Mouse (Mus musculus): Measurements from ENCODE around the gene Med12l. TPM values are rescaled to one million over a fixed set of nuclear protein-coding genes. Genes with fewer than 3 reads are reported as not detected.

The Med12l gene
- total and polyA plus RNA-seq, 3 experiments: 0.16 TPM; not detected in 2

DNA sequence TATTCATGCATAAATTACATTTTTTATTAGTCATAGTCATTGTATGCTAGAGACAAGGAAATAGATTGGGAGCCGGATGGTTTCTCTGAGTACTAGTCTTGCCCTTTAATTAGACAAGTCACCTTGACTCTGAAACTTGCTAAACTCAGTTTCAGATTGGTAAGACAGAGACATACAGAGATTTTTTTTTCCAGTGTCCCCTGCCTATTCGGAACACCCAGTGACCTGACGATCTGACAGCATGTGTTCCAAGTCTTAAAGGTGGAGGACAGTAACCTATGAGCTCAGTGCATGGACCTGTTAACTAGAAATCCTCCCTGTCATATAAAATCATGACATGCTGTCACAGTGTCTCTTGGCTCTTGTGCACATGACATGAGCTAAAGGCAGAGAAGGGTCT, 123.9 kb downstream of the Med12l start:
- no peak for TF ChIP-seq CTCF (IDR thresholded peaks at IDR 0.05; ENCODE audit: low read depth, low read length)
- no peak for TF ChIP-seq GATA1 (IDR thresholded peaks at IDR 0.05; ENCODE audit: borderline replicate concordance, low read length)
- no peak for ATAC-seq (ENCODE audit: extremely low read depth, insufficient number of reproducible peaks, low FRiP score, poor library complexity, severe bottlenecking)
- DNase-seq (ENCODE audit: low spot score): no peak
- H3K4me1 ChIP-seq (ENCODE audit: insufficient read depth, low read depth, low read length): no peaks in the 10 kb centered on the region
- no peaks in the 10 kb centered on the region for H3K9me3 ChIP-seq (replicated peaks)
- no peaks in the 10 kb centered on the region for H3K36me3 ChIP-seq (replicated peaks)
- H3K27me3 ChIP-seq (ENCODE audit: insufficient read depth, low read length): no peaks in the 10 kb centered on the region
- H3K4me3 ChIP-seq (ENCODE audit: low read depth, low read length): no peak overlapping the region

DNA sequence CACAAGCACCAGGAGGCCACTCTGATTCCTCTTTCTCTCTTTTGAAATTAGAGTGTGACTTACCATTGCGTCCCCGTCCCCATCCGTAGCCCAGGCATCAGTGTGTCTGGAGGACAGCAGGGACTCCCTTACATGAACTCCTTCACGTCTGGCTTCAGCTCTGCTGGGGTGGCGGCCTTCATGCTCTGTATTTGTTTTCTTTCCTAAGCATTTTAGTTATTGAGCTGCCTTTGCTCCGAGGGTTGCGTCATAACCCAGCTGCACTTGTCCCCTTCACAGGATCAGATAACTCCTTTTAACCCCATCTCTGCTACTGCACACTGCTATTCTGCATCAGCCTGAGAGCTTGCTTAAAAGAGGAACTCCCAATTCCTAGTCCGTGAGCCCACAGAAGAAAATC, 124.8 kb downstream of the Med12l start:
- H3K4me1 ChIP-seq (ENCODE audit: insufficient read depth, low read depth, low read length): no peaks in the 10 kb centered on the region
- no peak for ATAC-seq (ENCODE audit: extremely low read depth, insufficient number of reproducible peaks, low FRiP score, poor library complexity, severe bottlenecking)
- no peaks in the 10 kb centered on the region for H3K27me3 ChIP-seq (ENCODE audit: insufficient read depth, low read length)
- no peaks in the 10 kb centered on the region for H3K36me3 ChIP-seq (replicated peaks)
- TF ChIP-seq GATA2 (IDR thresholded peaks at IDR 0.05; ENCODE audit: borderline replicate concordance, low read depth, low read length) (no peak), TAL1 (conservative IDR thresholded peaks at IDR 0.05; ENCODE audit: low read depth, low read length) (no peak), GATA1 (IDR thresholded peaks at IDR 0.05; ENCODE audit: borderline replicate concordance, low read length) (no peak), POLR2AphosphoS5 (IDR thresholded peaks at IDR 0.05; ENCODE audit: insufficient replicate concordance, low read depth, low read length) (no peak), CTCF (IDR thresholded peaks at IDR 0.05; ENCODE audit: low read depth, low read length) (no peak)
- no peaks in the 10 kb centered on the region for H3K9me3 ChIP-seq (replicated peaks)
- DNase-seq (ENCODE audit: low spot score): no peak
- H3K4me3 ChIP-seq (ENCODE audit: low read depth, low read length): no peak overlapping the region

DNA sequence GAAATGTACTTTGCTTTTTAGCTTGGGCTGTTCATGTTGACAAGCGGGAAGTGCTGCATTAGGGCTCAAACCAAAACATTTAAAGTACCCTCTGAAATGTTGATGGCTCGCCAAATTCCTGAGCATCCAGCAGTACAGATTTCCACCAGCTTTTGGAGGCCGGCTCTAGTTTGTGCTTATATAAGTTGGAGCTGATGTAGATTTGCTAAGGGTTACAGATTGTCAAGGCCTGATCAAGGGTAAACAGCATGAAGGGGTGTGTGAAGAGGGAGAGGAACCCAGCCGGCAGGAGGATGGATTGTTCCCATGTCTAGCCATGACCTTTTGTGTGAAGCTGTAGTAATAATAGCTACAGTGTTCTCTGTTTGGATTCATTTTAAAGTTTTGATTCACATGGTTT, 125.5 kb downstream of the Med12l start:
- no peak overlapping the region for H3K4me3 ChIP-seq (ENCODE audit: low read depth, low read length)
- no peaks in the 10 kb centered on the region for H3K9me3 ChIP-seq (replicated peaks)
- H3K4me1 ChIP-seq (ENCODE audit: insufficient read depth, low read depth, low read length): no peaks in the 10 kb centered on the region
- no peak for ATAC-seq (ENCODE audit: extremely low read depth, insufficient number of reproducible peaks, low FRiP score, poor library complexity, severe bottlenecking)
- no peak for TF ChIP-seq CTCF (IDR thresholded peaks at IDR 0.05; ENCODE audit: low read depth, low read length)
- TF ChIP-seq GATA2 (IDR thresholded peaks at IDR 0.05; ENCODE audit: borderline replicate concordance, low read depth, low read length): no peak
- TF ChIP-seq TAL1 (conservative IDR thresholded peaks at IDR 0.05; ENCODE audit: low read depth, low read length): no peak
- no peak for TF ChIP-seq POLR2AphosphoS5 (IDR thresholded peaks at IDR 0.05; ENCODE audit: insufficient replicate concordance, low read depth, low read length)
- no peak for TF ChIP-seq GATA1 (IDR thresholded peaks at IDR 0.05; ENCODE audit: borderline replicate concordance, low read length)
- DNase-seq (ENCODE audit: low spot score): no peak
- no peaks in the 10 kb centered on the region for H3K36me3 ChIP-seq (replicated peaks)
- no peaks in the 10 kb centered on the region for H3K27me3 ChIP-seq (ENCODE audit: insufficient read depth, low read length)

DNA sequence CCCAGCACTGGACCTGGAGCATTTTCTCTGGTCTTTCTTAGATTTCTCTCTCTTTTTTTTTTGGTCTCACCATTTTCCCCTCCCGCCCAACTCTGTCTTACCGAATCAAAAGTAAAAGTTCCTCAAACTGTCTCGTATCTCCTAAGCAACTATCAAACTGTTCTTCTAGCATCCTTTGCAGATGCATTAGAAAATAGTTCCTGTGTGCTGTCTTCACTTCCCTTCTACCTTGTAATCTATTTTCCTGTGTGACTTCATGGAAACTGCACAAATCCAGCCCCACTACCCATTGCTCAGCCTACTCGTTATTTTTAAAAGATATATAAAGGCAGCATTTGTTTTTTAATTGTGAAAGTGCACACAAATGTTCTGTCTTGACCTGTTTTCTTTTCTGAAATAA, 126.3 kb downstream of the Med12l start:
- ATAC-seq (ENCODE audit: extremely low read depth, insufficient number of reproducible peaks, low FRiP score, poor library complexity, severe bottlenecking) (no peak), DNase-seq (ENCODE audit: low spot score) (no peak)
- H3K4me1 ChIP-seq (ENCODE audit: insufficient read depth, low read depth, low read length): no peaks in the 10 kb centered on the region
- no peak overlapping the region for H3K4me3 ChIP-seq (ENCODE audit: low read depth, low read length)
- TF ChIP-seq CTCF (IDR thresholded peaks at IDR 0.05; ENCODE audit: low read depth, low read length) (no peak), POLR2AphosphoS5 (IDR thresholded peaks at IDR 0.05; ENCODE audit: insufficient replicate concordance, low read depth, low read length) (no peak), GATA1 (IDR thresholded peaks at IDR 0.05; ENCODE audit: borderline replicate concordance, low read length) (no peak), GATA2 (IDR thresholded peaks at IDR 0.05; ENCODE audit: borderline replicate concordance, low read depth, low read length) (no peak)
- H3K36me3 ChIP-seq (replicated peaks): no peaks in the 10 kb centered on the region
- H3K27me3 ChIP-seq (ENCODE audit: insufficient read depth, low read length): no peaks in the 10 kb centered on the region
- no peaks in the 10 kb centered on the region for H3K9me3 ChIP-seq (replicated peaks)

DNA sequence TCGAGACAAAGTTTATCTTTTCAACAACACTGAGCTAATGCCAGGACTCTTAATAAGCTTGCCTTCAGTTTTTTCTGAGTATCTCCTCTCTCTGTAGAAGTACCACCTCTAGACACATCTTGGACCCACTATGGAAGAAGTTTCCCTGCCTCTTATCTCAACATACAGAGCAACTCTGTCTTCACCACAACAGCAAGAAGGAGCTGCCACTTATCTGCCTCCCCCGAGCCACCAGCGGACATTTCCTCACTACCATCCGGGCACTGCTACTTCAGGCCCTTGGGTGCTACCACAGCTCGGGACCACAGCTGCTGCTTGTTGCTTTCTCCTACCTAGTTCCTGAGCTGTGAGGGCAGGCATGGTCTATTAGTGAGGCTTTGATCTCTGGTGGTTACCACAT, 127.6 kb downstream of the Med12l start:
- no peak for ATAC-seq (ENCODE audit: extremely low read depth, insufficient number of reproducible peaks, low FRiP score, poor library complexity, severe bottlenecking)
- H3K9me3 ChIP-seq (replicated peaks): no peaks in the 10 kb centered on the region
- TF ChIP-seq POLR2AphosphoS5 (IDR thresholded peaks at IDR 0.05; ENCODE audit: insufficient replicate concordance, low read depth, low read length) (no peak), GATA2 (IDR thresholded peaks at IDR 0.05; ENCODE audit: borderline replicate concordance, low read depth, low read length) (no peak), GATA1 (IDR thresholded peaks at IDR 0.05; ENCODE audit: borderline replicate concordance, low read length) (no peak), TAL1 (conservative IDR thresholded peaks at IDR 0.05; ENCODE audit: low read depth, low read length) (no peak), CTCF (IDR thresholded peaks at IDR 0.05; ENCODE audit: low read depth, low read length) (no peak)
- no peak overlapping the region for H3K4me3 ChIP-seq (ENCODE audit: low read depth, low read length)
- no peaks in the 10 kb centered on the region for H3K27me3 ChIP-seq (ENCODE audit: insufficient read depth, low read length)
- no peak for DNase-seq (ENCODE audit: low spot score)
- H3K36me3 ChIP-seq (replicated peaks): no peaks in the 10 kb centered on the region
- H3K4me1 ChIP-seq (ENCODE audit: insufficient read depth, low read depth, low read length): no peaks in the 10 kb centered on the region

DNA sequence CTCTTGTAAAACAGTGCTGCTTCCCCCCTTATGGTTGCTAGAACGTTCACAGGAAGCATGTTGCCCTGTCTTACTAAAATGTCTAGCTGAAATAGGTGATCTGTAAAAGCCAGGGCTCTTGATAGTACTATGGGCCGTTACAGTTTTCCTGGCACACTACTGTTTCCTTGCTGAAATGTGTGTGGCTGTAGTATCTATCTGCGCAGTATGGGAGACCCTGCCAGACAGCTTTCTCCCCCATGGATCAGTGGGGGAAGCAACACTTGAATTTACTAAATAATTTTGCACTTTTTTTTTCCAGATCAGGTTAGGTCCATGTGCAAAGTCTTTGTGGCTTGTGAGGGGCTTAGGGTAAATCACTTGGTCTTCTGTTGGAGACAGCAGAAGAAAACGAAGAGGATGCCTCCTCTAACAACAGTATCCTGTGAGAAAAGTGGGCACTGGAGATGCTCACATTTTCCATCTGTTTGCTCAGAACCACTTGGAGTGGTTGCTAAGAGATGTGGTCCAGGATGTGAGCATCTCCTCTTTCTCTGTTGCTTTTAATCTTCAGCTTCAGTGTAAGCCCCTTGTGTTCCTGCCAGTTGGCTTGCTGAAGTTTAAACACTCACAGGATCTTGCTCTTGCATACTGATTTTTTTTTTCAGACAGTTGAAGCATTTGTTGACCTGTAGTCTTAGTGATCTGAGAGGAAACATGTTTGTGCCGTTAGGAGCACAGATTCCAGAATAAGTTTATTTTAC, 130.5 kb downstream of the Med12l start:
- Histone ChIP-seq H3K9me3 (replicated peaks) (no peaks in the 10 kb centered on the region), H3K27me3 (ENCODE audit: insufficient read depth, low read length) (no peaks in the 10 kb centered on the region), H3K36me3 (replicated peaks) (no peaks in the 10 kb centered on the region), H3K4me1 (ENCODE audit: insufficient read depth, low read depth, low read length) (no peaks in the 10 kb centered on the region), H3K4me3 (ENCODE audit: low read depth, low read length) (no peak overlapping the region)
- ATAC-seq (ENCODE audit: extremely low read depth, insufficient number of reproducible peaks, low FRiP score, poor library complexity, severe bottlenecking) (no peak), DNase-seq (ENCODE audit: low spot score) (no peak)
- no peak for TF ChIP-seq POLR2AphosphoS5 (IDR thresholded peaks at IDR 0.05; ENCODE audit: insufficient replicate concordance, low read depth, low read length)
- TF ChIP-seq GATA2 (IDR thresholded peaks at IDR 0.05; ENCODE audit: borderline replicate concordance, low read depth, low read length): no peak
- no peak for TF ChIP-seq TAL1 (conservative IDR thresholded peaks at IDR 0.05; ENCODE audit: low read depth, low read length)
- TF ChIP-seq GATA1 (IDR thresholded peaks at IDR 0.05; ENCODE audit: borderline replicate concordance, low read length): no peak
- TF ChIP-seq CTCF (IDR thresholded peaks at IDR 0.05; ENCODE audit: low read depth, low read length): no peak
